ENCODE assay signal across 20 mouse cellular contexts in genomic region chr11:12872802-12873201, GRCm38 (mm10).
DNase-seq lines count a peak whose midpoint lies in the region; ATAC-seq and TF ChIP-seq lines count a peak whose summit lies in the region.
"Had no signal": no experiment of that assay in that cellular context is flagged by ENCODE, and none has a peak within 500 bp of the region (broad histone marks: within the 10 kb centered on the region; RNA-seq: fewer than 3 reads in every experiment).

No protein-coding gene starts in this region.

- TF ChIP-seq CTCF in liver, postnatal 0 days (IDR thresholded peaks at IDR 0.05; ENCODE audit: low read depth) = no peak

- H3K4me3 ChIP-seq in liver, postnatal 0 days (ENCODE audit: low read depth, low read length) = no peak overlapping the region
- H3K4me3 ChIP-seq: forebrain, embryonic 12.5 days; heart, adult 2 months; heart, embryonic 15.5 days; layer of hippocampus, adult 2 months; neural tube, embryonic 15.5 days had no signal

- no peaks in the 10 kb centered on the region for H3K36me3 ChIP-seq in liver, postnatal 0 days (replicated peaks; ENCODE audit: insufficient read depth, low read length)
- H3K36me3 ChIP-seq: forebrain, embryonic 12.5 days; heart, embryonic 15.5 days; neural tube, embryonic 15.5 days had no signal

- 22% methylated on average over 2 of the region's 2 CpGs for WGBS in large intestine, adult 2 months
- 43% methylated on average over 2 of the region's 2 CpGs for WGBS in liver, postnatal 0 days (ENCODE audit: insufficient replicate concordance)

- peak; percentile 68 for DNase-seq in kidney, adult 9 months
- no peak for DNase-seq in kidney, postnatal 10 days
- peak; percentile 56 for DNase-seq in large intestine, adult 2 months (ENCODE audit: low read depth, low spot score)
- DNase-seq in liver, postnatal 0 days = no peak
- DNase-seq in adrenal gland, adult (ENCODE audit: inconsistent age in 2 of 2, low spot score in 1 of 2) = no peak
- no peak for DNase-seq in heart, adult 18-20 months
- DNase-seq in lung, postnatal 25 days (ENCODE audit: low spot score) = no peak
- DNase-seq: B cell, adult 2 months; cerebellum, adult 2 months; cerebellum, postnatal 36 days; gastrocnemius, postnatal 10 days; heart, adult 2 months; midbrain, embryonic 14.5 days; right cerebral cortex, postnatal 14 days; spleen, adult 18-20 months had no signal

- H3K4me1 ChIP-seq in liver, postnatal 0 days (ENCODE audit: insufficient read depth) = no peaks in the 10 kb centered on the region
- H3K4me1 ChIP-seq: forebrain, embryonic 12.5 days; heart, embryonic 15.5 days; neural tube, embryonic 15.5 days had no signal

- no peak overlapping the region for H3K27ac ChIP-seq in liver, postnatal 0 days (ENCODE audit: low read depth)
- H3K27ac ChIP-seq: forebrain, embryonic 12.5 days; heart, adult 2 months; heart, embryonic 15.5 days; layer of hippocampus, adult 2 months; neural tube, embryonic 15.5 days had no signal

- no peak overlapping the region for H3K9ac ChIP-seq in liver, postnatal 0 days (replicated peaks)
- H3K9ac ChIP-seq: forebrain, embryonic 12.5 days; heart, embryonic 15.5 days; neural tube, embryonic 15.5 days had no signal

- no peaks in the 10 kb centered on the region for H3K27me3 ChIP-seq in liver, postnatal 0 days (ENCODE audit: insufficient read depth, low read length)
- H3K27me3 ChIP-seq: forebrain, embryonic 12.5 days; heart, embryonic 15.5 days; neural tube, embryonic 15.5 days had no signal

- ATAC-seq in liver, postnatal 0 days = peak; percentile 76
- ATAC-seq: lung, postnatal 0 days had no signal

- TF ChIP-seq EP300 in liver, postnatal 0 days (IDR thresholded peaks at IDR 0.05; ENCODE audit: low read depth) = no peak

- no peaks in the 10 kb centered on the region for H3K9me3 ChIP-seq in liver, postnatal 0 days (ENCODE audit: low read length)
- H3K9me3 ChIP-seq: forebrain, embryonic 12.5 days; heart, embryonic 15.5 days; neural tube, embryonic 15.5 days had no signal

- H3K4me2 ChIP-seq in liver, postnatal 0 days (ENCODE audit: low read depth, low read length) = no peak overlapping the region
- H3K4me2 ChIP-seq: forebrain, embryonic 12.5 days; heart, embryonic 15.5 days; neural tube, embryonic 15.5 days had no signal

Comparison
In these comparisons a context has a peak if more than half of its experiments do, and no peak if none do; other contexts are left out.
1. DNase-seq: peak in kidney, adult 9 months (single experiment) and large intestine, adult 2 months (single experiment); none in kidney, postnatal 10 days (single experiment), liver, postnatal 0 days (single experiment), adrenal gland, adult (0 of 2), heart, adult 18-20 months (0 of 2) and lung, postnatal 25 days (single experiment).